Comparison of ENCODE assay signal across 30 mouse cellular contexts in genomic region chr12:15111049-15111448, GRCm38 (mm10).
"Had no signal": no experiment of that assay in that cellular context is flagged by ENCODE, and none has a peak within 500 bp of the region (broad histone marks: within the 10 kb centered on the region; RNA-seq: fewer than 3 reads in every experiment).

No protein-coding gene starts in this region.

- DNase-seq: left cerebral cortex, postnatal 4 days; liver; liver, embryonic 13.5 days; liver, postnatal 0 days; lung, adult 18-20 months; lung, adult 2 months; lung, embryonic 14.5 days; lung, postnatal 10 days; lung, postnatal 14 days; lung, postnatal 36 days; lung, postnatal 4 days; midbrain, embryonic 14.5 days had no signal

- H3K27ac ChIP-seq: limb, embryonic 10.5 days; limb, embryonic 12.5 days; limb, embryonic 13.5 days; limb, embryonic 15.5 days; liver, embryonic 12.5 days; liver, embryonic 13.5 days; liver, embryonic 14.5 days; liver, embryonic 15.5 days; lung, embryonic 15.5 days; macrophage; midbrain, embryonic 10.5 days; midbrain, embryonic 12.5 days; midbrain, embryonic 13.5 days; midbrain, embryonic 15.5 days; neural tube, embryonic 12.5 days had no signal

- H3K4me1 ChIP-seq: limb, embryonic 10.5 days; limb, embryonic 12.5 days; limb, embryonic 13.5 days; limb, embryonic 15.5 days; liver, embryonic 12.5 days; liver, embryonic 13.5 days; liver, embryonic 15.5 days; lung, embryonic 15.5 days; megakaryocyte, embryonic 14.5 days; midbrain, embryonic 10.5 days; midbrain, embryonic 12.5 days; midbrain, embryonic 13.5 days; midbrain, embryonic 15.5 days; neural tube, embryonic 12.5 days had no signal

- H3K4me2 ChIP-seq: limb, embryonic 12.5 days; limb, embryonic 13.5 days; limb, embryonic 15.5 days; liver, embryonic 11.5 days; liver, embryonic 12.5 days; liver, embryonic 13.5 days; liver, embryonic 15.5 days; lung, embryonic 14.5 days; lung, embryonic 15.5 days; midbrain, embryonic 11.5 days; midbrain, embryonic 12.5 days; midbrain, embryonic 13.5 days; midbrain, embryonic 15.5 days; neural tube, embryonic 12.5 days had no signal

- H3K4me3 ChIP-seq: limb, embryonic 10.5 days; limb, embryonic 12.5 days; limb, embryonic 13.5 days; limb, embryonic 15.5 days; liver, embryonic 12.5 days; liver, embryonic 13.5 days; liver, embryonic 15.5 days; lung, embryonic 15.5 days; megakaryocyte, embryonic 14.5 days; midbrain, embryonic 10.5 days; midbrain, embryonic 12.5 days; midbrain, embryonic 13.5 days; midbrain, embryonic 15.5 days; myocyte; neural tube, embryonic 12.5 days had no signal

- H3K36me3 ChIP-seq: limb, embryonic 10.5 days; limb, embryonic 12.5 days; limb, embryonic 13.5 days; limb, embryonic 15.5 days; liver, embryonic 12.5 days; liver, embryonic 13.5 days; liver, embryonic 15.5 days; lung, embryonic 15.5 days; midbrain, embryonic 10.5 days; midbrain, embryonic 12.5 days; midbrain, embryonic 13.5 days; midbrain, embryonic 15.5 days; neural tube, embryonic 12.5 days had no signal

- H3K27me3 ChIP-seq: limb, embryonic 12.5 days; limb, embryonic 13.5 days; limb, embryonic 15.5 days; liver, embryonic 12.5 days; liver, embryonic 13.5 days; liver, embryonic 15.5 days; lung, embryonic 15.5 days; megakaryocyte, embryonic 14.5 days; midbrain, embryonic 12.5 days; midbrain, embryonic 13.5 days; midbrain, embryonic 15.5 days; neural tube, embryonic 12.5 days had no signal

- H3K9ac ChIP-seq: limb, embryonic 12.5 days; limb, embryonic 13.5 days; limb, embryonic 15.5 days; liver, embryonic 12.5 days; liver, embryonic 13.5 days; liver, embryonic 14.5 days; liver, embryonic 15.5 days; liver, postnatal 0 days; lung, embryonic 14.5 days; lung, embryonic 15.5 days; midbrain, embryonic 12.5 days; midbrain, embryonic 13.5 days; midbrain, embryonic 15.5 days; neural tube, embryonic 12.5 days had no signal

- H3K9me3 ChIP-seq: limb, embryonic 10.5 days; limb, embryonic 13.5 days; limb, embryonic 15.5 days; liver, embryonic 12.5 days; liver, embryonic 13.5 days; liver, embryonic 15.5 days; lung, embryonic 15.5 days; midbrain, embryonic 10.5 days; midbrain, embryonic 12.5 days; midbrain, embryonic 13.5 days; midbrain, embryonic 15.5 days; neural tube, embryonic 12.5 days had no signal
